ENCODE assay signal across 20 mouse cellular contexts in genomic region chr7:139438601-139438945, GRCm38 (mm10). TPM values are rescaled to one million over a fixed set of nuclear protein-coding genes. Genes with fewer than 3 reads are reported as not detected.
DNase-seq lines count a peak whose midpoint lies in the region; ATAC-seq lines count a peak whose summit lies in the region.
"Had no signal": no experiment of that assay in that cellular context is flagged by ENCODE, and none has a peak within 500 bp of the region (broad histone marks: within the 10 kb centered on the region; RNA-seq: fewer than 3 reads in every experiment).

No protein-coding gene starts in this region.

- no peak for ATAC-seq in hindbrain, embryonic 14.5 days (ENCODE audit: low FRiP score)
- no peak; the same call in 1 of the 2 replicates for ATAC-seq in hindbrain, embryonic 16.5 days
- ATAC-seq in midbrain, embryonic 12.5 days (ENCODE audit: low FRiP score, low read depth), result no peak
- no peak for ATAC-seq in midbrain, embryonic 16.5 days
- ATAC-seq: activated CD4-positive, CD25-positive, alpha-beta regulatory T cell, adult 4 months; forebrain, embryonic 14.5 days had no signal

- 82% methylated on average over 4 of the region's 4 CpGs for WGBS in hindbrain, embryonic 14.5 days
- WGBS in hindbrain, embryonic 16.5 days, result 60% methylated on average over 4 of the region's 4 CpGs
- WGBS in midbrain, embryonic 12.5 days, result 81% methylated on average over 4 of the region's 4 CpGs
- WGBS in midbrain, embryonic 16.5 days, result 81% methylated on average over 4 of the region's 4 CpGs
- WGBS in embryonic facial prominence, embryonic 10.5 days, result 75% methylated on average over 4 of the region's 4 CpGs

- no peaks in the 10 kb centered on the region for H3K27me3 ChIP-seq in hindbrain, embryonic 14.5 days (ENCODE audit: control insufficient read depth, insufficient read depth, low read length)
- no peaks in the 10 kb centered on the region for H3K27me3 ChIP-seq in hindbrain, embryonic 16.5 days (replicated peaks; ENCODE audit: control insufficient read depth, insufficient read depth, low read length)
- no peaks in the 10 kb centered on the region for H3K27me3 ChIP-seq in midbrain, embryonic 12.5 days
- no peaks in the 10 kb centered on the region for H3K27me3 ChIP-seq in midbrain, embryonic 16.5 days (ENCODE audit: control insufficient read depth, insufficient read depth, low read depth, low read length)
- no peaks in the 10 kb centered on the region for H3K27me3 ChIP-seq in embryonic facial prominence, embryonic 10.5 days (replicated peaks; ENCODE audit: low read depth, poor library complexity, severe bottlenecking)
- H3K27me3 ChIP-seq: embryonic facial prominence, embryonic 15.5 days; heart, embryonic 12.5 days; liver, embryonic 13.5 days had no signal

- no peaks in the 10 kb centered on the region for H3K9me3 ChIP-seq in hindbrain, embryonic 14.5 days (ENCODE audit: control insufficient read depth, low read length)
- H3K9me3 ChIP-seq in hindbrain, embryonic 16.5 days (ENCODE audit: control insufficient read depth, low read length), result no peaks in the 10 kb centered on the region
- H3K9me3 ChIP-seq in midbrain, embryonic 12.5 days, result no peaks in the 10 kb centered on the region
- H3K9me3 ChIP-seq in midbrain, embryonic 16.5 days (replicated peaks; ENCODE audit: control insufficient read depth, low read length, poor library complexity, severe bottlenecking), result no peaks in the 10 kb centered on the region
- H3K9me3 ChIP-seq in embryonic facial prominence, embryonic 10.5 days, result no peaks in the 10 kb centered on the region
- H3K9me3 ChIP-seq: embryonic facial prominence, embryonic 15.5 days; heart, embryonic 12.5 days; liver, embryonic 13.5 days had no signal

- H3K27ac ChIP-seq in hindbrain, embryonic 14.5 days, result peak overlapping the region; percentile 14; the same call in 1 of the 2 replicates
- H3K27ac ChIP-seq in hindbrain, embryonic 16.5 days (ENCODE audit: low read depth, low read length), result no peak overlapping the region
- H3K27ac ChIP-seq in midbrain, embryonic 12.5 days (replicated peaks), result 0 out of 2 replicates have a peak overlapping the region, but pooled peaks have one; percentile 3
- no peak overlapping the region for H3K27ac ChIP-seq in midbrain, embryonic 16.5 days (ENCODE audit: low read length)
- peak overlapping the region; percentile 30; the same call in 1 of the 2 replicates for H3K27ac ChIP-seq in embryonic facial prominence, embryonic 10.5 days (replicated peaks)
- H3K27ac ChIP-seq: kidney, postnatal 0 days; left cerebral cortex, adult 2 months; liver, embryonic 13.5 days had no signal

- H3K9ac ChIP-seq in hindbrain, embryonic 14.5 days, result no peak overlapping the region
- no peak overlapping the region for H3K9ac ChIP-seq in hindbrain, embryonic 16.5 days (ENCODE audit: low read depth, low read length)
- no peak overlapping the region for H3K9ac ChIP-seq in midbrain, embryonic 12.5 days (replicated peaks)
- no peak overlapping the region for H3K9ac ChIP-seq in midbrain, embryonic 16.5 days (ENCODE audit: low read depth, low read length)
- H3K9ac ChIP-seq: embryonic facial prominence, embryonic 15.5 days; heart, embryonic 12.5 days; liver, embryonic 13.5 days; lung, embryonic 14.5 days had no signal

- peaks cover 18% of the 10 kb centered on the region; the same call in 1 of the 2 replicates for H3K4me1 ChIP-seq in hindbrain, embryonic 14.5 days (replicated peaks; ENCODE audit: control insufficient read depth, insufficient read depth, low read length)
- H3K4me1 ChIP-seq in hindbrain, embryonic 16.5 days (ENCODE audit: control insufficient read depth, insufficient read depth, low read depth, low read length), result peaks cover 10% of the 10 kb centered on the region
- H3K4me1 ChIP-seq in midbrain, embryonic 12.5 days, result peaks cover 14% of the 10 kb centered on the region
- H3K4me1 ChIP-seq in midbrain, embryonic 16.5 days (ENCODE audit: control insufficient read depth, insufficient read depth, low read length), result peaks cover 15% of the 10 kb centered on the region
- H3K4me1 ChIP-seq in embryonic facial prominence, embryonic 10.5 days, result peaks cover 44% of the 10 kb centered on the region

- H3K4me2 ChIP-seq in hindbrain, embryonic 14.5 days (replicated peaks), result no peak overlapping the region
- H3K4me2 ChIP-seq in hindbrain, embryonic 16.5 days (ENCODE audit: low read length), result no peak overlapping the region
- H3K4me2 ChIP-seq in midbrain, embryonic 12.5 days (replicated peaks), result no peak overlapping the region
- no peak overlapping the region for H3K4me2 ChIP-seq in midbrain, embryonic 16.5 days (ENCODE audit: low read length)
- H3K4me2 ChIP-seq: embryonic facial prominence, embryonic 15.5 days; heart, embryonic 12.5 days; liver, embryonic 13.5 days; lung, embryonic 14.5 days had no signal

- H3K36me3 ChIP-seq in hindbrain, embryonic 14.5 days (replicated peaks; ENCODE audit: control insufficient read depth, insufficient read depth), result no peaks in the 10 kb centered on the region
- H3K36me3 ChIP-seq in hindbrain, embryonic 16.5 days (ENCODE audit: control insufficient read depth, insufficient read depth, low read length), result no peaks in the 10 kb centered on the region
- no peaks in the 10 kb centered on the region for H3K36me3 ChIP-seq in midbrain, embryonic 12.5 days
- H3K36me3 ChIP-seq in midbrain, embryonic 16.5 days (ENCODE audit: control insufficient read depth, insufficient read depth, low read length), result no peaks in the 10 kb centered on the region
- no peaks in the 10 kb centered on the region for H3K36me3 ChIP-seq in embryonic facial prominence, embryonic 10.5 days (replicated peaks)
- H3K36me3 ChIP-seq: embryonic facial prominence, embryonic 15.5 days; heart, embryonic 12.5 days; liver, embryonic 13.5 days had no signal

- H3K4me3 ChIP-seq in hindbrain, embryonic 14.5 days (replicated peaks; ENCODE audit: low read length), result no peak overlapping the region
- no peak overlapping the region for H3K4me3 ChIP-seq in hindbrain, embryonic 16.5 days (ENCODE audit: low read length)
- H3K4me3 ChIP-seq in midbrain, embryonic 12.5 days, result no peak overlapping the region
- no peak overlapping the region for H3K4me3 ChIP-seq in midbrain, embryonic 16.5 days (ENCODE audit: low read depth, low read length)
- H3K4me3 ChIP-seq in embryonic facial prominence, embryonic 10.5 days, result no peak overlapping the region
- H3K4me3 ChIP-seq: embryonic facial prominence, embryonic 15.5 days; heart, embryonic 12.5 days; left cerebral cortex, adult 2 months; liver, embryonic 13.5 days had no signal

- DNase-seq in cerebellum, adult 11-12 months, result peak; percentile 55
- DNase-seq in cerebellum, adult 9-10 months, result no peak
- no peak for DNase-seq in hindbrain, embryonic 14.5 days (ENCODE audit: low spot score)
- no peak for DNase-seq in embryonic facial prominence, embryonic 10.5 days (ENCODE audit: low spot score)
- DNase-seq: adrenal gland, adult 8-10 months; heart, postnatal 14 days; liver, embryonic 13.5 days; lung, embryonic 14.5 days; right cerebral cortex, postnatal 25 days; spleen, adult 18-20 months; thymus, postnatal 14 days had no signal

RNA-seq across cellular contexts. Expression of gene Inpp5a, which starts 49.7 kb away (rescaled TPM):
- 28.1 and 34.1 TPM in 2 replicates for polyA plus RNA-seq in hindbrain, embryonic 14.5 days (2014; fragmentation: Nextera tagmentation; extraction: Ambion mirVana)
- 17.4 and 18.8 TPM in 2 replicates for polyA plus RNA-seq in hindbrain, embryonic 16.5 days (2015; fragmentation: Nextera tagmentation; extraction: Ambion mirVana)
- polyA plus RNA-seq in midbrain, embryonic 12.5 days (2016; fragmentation: Nextera tagmentation; extraction: Ambion mirVana), result 22.5 and 24.8 TPM in 2 replicates
- 15.3 and 15.4 TPM in 2 replicates for polyA plus RNA-seq in midbrain, embryonic 16.5 days (2015; fragmentation: Nextera tagmentation; extraction: Ambion mirVana)
- 15.6 and 16.8 TPM in 2 replicates for polyA plus RNA-seq in embryonic facial prominence, embryonic 10.5 days (2016; fragmentation: Nextera tagmentation; extraction: Ambion mirVana)

Comparison
In these comparisons a context has a peak if more than half of its experiments do, and no peak if none do; other contexts are left out.
1. H3K27ac ChIP-seq: peak in hindbrain, embryonic 14.5 days (single experiment), midbrain, embryonic 12.5 days (single experiment) and embryonic facial prominence, embryonic 10.5 days (single experiment); none in hindbrain, embryonic 16.5 days (single experiment) and midbrain, embryonic 16.5 days (single experiment).